Mouse (Mus musculus) forelimb bud, embryonic 11.5 days (tissue): ENCODE data around the gene Micall2.
"Not testable (repeated sequence)": the region's sequence is repeated elsewhere in the genome, so short reads cannot be mapped to it uniquely, and the experiment has no call there.

Experiments used
- DNase-seq: peaks from one replicate; pipeline ENCODE4 v3.0.0-alpha.2; 2012; ENCODE audit warnings: low read depth, low spot score

Gene Micall2

GRCm38 (mm10) chr5:139730712-139731486, 5.2 kb downstream of the Micall2 start:
- DNase-seq = peak; percentile 35

DNA sequence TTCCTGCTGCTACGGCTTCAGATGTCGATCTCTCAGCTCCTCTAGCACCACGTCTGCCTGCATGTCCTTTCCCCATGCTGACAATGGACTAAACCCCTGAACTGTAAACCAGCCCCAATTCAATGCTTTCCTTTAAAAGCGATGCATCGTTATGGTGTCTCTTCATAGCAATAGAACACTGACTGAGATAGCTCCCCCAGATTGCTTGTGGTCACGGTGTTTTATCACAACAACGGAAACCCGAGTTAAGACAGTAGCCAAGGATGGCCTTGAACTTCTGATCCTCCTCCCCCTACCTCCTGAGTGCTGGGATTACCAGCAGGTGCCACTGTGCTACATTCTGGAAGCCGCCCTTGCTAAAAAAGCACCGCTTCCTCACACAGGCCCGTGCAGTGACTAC, 8.9 kb downstream of the Micall2 start:
- DNase-seq = no peak

DNA sequence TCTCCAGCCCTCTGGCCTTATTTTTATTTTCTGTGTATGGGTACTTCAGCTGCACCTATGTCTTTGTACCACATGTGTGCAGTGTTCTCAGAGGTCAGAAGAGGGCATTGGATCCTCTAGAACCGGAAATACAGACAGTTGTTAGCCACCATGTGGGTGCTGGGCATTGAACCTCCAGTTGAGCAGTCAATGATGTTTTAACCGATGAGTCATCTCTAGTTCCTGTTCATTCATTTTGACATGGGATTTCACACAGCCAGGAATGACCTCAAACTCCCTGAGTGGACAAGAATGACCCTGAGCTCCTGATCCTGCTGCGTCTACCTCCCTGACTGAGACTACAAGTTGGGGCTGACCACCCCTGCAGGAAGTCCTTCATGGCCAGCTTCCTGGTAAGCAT, 9.9 kb downstream of the Micall2 start:
- DNase-seq = no peak

DNA sequence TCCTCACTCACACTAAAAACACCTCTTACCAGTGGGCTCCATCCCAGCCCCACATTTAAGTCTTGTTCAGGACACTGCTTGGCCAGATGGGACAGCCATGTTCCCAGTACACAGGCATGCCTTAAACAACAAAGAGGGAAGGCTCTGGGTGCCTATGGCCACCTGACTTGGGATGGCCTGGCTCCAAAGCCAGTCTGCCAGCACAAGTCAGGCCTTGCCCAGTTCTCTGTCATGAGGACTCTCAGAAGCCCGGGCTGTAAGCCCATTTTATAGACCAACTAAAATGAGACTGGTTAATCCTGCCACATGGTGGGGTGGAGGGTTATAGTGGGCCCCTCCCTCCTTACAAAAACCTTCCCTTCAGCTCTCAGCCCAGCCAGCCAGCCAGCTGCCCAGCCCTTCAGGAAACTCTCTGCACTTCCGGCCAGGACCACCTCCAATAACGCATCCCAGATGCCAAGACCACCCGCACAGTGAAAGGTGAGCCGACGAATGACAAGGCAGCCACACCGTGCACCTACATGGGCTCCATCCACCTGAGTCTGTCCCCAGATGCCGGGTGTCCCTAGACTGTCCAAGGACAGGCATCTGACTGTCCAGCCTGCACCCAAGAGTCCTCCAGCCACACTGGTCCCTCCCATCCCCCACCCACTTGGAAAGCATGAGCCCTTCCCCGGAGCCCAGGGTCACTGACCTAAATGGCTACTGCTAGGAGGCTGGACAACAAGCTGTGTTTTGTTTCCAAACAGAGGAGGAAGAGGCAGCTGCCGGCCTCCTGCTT, 11.6 kb downstream of the Micall2 start:
- DNase-seq = peak; percentile 82

GRCm38 (mm10) chr5:139723113-139723512, 13.0 kb downstream of the Micall2 start:
- DNase-seq = no peak

DNA sequence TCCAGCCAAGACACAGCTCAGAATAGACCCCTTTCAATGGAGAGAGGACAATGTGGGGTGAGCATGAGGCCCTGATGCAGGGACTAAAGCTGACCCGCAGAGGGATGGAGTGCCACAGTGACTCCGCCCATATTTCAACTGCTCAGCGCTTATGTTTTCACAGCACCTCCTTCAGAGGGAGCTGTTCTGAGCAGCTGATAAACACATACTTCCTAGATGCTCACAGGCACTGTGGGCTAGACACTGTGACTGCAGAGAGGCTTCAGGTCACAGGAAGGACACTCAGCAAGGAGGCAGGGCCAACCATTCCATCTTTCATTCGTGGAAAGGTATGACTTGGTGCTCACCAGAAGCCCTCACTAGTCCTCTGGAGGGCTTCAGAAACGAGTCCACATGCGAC, 13.4 kb downstream of the Micall2 start:
- DNase-seq = no peak

DNA sequence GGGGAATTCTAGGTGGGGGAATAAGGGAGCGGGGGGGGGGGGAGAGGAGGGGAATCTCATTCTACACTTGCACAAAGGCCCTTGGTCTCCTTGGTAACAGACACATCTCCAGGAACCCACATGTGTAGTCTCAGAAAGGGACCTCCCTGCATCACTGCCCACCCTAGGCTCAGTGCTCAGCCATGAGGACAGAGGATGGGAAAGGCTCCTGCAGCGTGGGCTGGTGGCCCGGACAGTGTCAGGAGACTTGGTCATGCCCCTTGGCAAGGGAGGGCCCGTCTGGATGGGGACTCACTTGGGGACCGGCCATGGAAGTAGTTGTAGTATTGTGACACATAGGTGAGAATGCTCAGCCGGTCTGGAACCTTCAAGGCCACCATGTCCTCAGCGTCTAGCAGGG, 17.2 kb downstream of the Micall2 start:
- no peak for DNase-seq

DNA sequence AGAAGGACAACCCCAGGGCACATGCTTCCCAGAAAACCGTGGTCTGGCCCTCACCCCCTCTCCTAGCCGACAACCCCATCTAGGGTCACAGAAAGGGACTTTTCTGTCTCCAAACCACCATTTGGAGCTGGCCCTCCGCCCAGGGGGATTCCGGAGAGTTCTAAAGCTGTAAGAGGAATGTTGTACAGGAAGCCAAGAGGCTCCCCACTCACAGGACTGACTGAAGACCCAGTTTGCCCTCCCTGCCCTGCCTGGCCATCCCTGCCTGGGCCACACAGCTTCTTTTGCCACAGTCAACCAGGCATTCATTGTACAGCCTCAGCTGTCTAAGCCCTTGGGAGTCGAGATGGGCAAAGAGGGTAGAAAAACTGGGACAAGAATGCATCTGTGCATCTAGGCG, 17.6 kb downstream of the Micall2 start:
- DNase-seq = no peak

DNA sequence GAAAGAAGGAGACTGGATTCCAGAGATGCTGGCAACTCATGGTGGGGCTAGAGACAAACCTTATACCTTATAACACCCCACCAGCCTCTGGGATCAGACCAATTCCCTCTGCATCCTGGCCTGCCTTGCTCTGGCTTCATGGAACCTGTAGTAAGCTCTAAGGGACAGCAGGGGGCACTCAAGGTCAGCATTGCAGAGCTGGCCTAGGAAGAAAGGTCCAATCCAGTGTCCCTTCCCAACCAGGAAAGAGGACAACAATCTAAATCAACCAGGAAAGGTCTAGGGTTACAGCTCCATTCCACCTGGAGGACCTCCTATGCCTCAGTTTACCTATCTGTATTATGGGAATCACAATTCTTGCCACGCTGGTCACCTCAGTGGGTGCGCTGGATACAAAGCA, 18.4 kb downstream of the Micall2 start:
- peak; percentile 69 for DNase-seq

- DNase-seq = no peak
These were observed 29.6 kb downstream of the Micall2 start for GRCm38 (mm10) chr5:139706496-139706895.

GRCm38 (mm10) chr5:139702905-139703304, 33.2 kb downstream of the Micall2 start:
- peak; percentile 25 for DNase-seq

GRCm38 (mm10) chr5:139702236-139702635, 33.9 kb downstream of the Micall2 start:
- DNase-seq = no peak

- no peak for DNase-seq
These were observed 39.2 kb downstream of the Micall2 start for GRCm38 (mm10) chr5:139696954-139697353.

DNA sequence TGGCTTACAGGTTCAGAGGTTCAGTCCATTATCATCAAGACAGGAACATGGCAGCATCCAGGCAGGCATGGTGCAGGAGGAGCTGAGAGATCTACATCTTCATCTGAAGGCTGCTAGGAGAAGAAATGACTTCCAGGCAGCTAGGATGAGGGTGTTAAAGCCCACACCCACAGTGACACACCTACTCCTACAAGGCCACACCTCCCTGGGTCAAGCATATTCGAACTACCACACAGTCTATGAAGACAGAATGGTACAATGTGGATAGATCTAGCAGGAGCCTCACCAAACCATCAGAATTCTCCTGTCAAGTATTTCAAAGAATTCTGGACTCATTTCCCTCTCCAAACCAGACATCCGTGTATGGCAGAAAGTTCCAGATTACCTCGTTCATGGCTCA, 40.3 kb downstream of the Micall2 start:
- DNase-seq = not testable (repeated sequence)

DNA sequence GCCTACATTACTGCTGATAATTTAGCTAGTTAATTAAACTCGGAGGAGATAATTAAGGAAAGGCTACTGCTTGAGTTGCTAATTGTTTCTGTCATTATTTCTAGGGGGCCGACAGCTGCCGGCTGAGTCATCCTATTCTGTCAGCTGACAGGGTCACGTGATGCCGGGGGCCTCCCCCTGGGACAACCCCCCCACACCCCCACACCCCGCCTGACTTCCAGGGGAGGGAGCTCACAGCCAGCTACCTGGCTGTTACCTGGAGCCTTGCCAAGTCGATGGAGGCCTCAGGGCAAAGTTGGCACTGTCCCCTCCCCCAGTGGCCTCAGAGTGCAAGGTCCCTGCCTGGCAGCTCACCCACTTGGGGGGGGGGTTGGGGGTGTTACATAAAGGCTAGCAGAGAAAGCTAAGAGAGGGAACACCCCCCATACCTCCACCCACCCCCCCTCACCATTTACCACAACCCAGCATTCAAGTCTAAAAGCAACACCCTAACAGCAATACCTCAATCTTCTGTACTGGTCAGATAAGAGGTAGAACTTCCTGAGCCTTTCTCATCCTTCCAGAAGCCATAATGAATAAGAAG, 41.1 kb downstream of the Micall2 start:
- no peak for DNase-seq

DNA sequence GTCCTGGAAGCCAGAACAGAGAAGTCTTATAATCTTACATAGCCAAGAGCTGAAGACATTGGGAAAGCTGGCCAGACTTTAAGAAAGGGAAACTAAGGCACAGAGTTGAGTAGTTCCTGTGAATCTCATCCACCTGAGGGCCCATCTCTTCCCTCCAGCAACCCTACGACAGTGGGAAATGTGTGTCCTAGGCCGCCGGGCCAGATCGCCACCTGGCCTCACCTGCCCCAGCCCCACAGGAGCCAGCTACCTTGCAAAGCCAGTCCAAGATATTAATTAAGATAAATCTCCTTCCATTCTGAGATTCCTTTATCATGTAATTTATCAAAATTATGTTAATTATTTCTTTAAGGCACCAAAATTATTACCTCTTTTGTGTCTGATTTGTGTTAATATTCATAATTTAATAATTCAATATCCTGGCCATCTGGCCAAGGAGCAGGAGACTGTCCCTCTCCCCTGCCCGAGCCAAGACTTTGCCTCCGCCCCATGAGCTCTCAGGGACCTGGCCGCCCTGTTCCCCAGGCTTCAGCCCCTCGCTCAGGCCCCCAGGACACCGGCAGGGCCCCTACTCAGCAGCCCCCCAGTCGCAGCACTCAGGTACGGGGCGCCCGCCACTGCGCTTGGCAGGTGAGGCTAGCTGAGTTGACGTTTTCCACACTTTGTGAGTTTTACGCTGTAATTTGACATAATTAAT, 41.7 kb downstream of the Micall2 start:
- no peak for DNase-seq

GRCm38 (mm10) chr5:139690791-139691190, 45.3 kb downstream of the Micall2 start:
- DNase-seq = no peak

- no peak for DNase-seq
These were observed 47.8 kb downstream of the Micall2 start for GRCm38 (mm10) chr5:139688356-139688755.

GRCm38 (mm10) chr5:139687646-139688045, 48.5 kb downstream of the Micall2 start:
- DNase-seq = peak; percentile 63

- DNase-seq = peak; percentile 68
These were observed 49.4 kb downstream of the Micall2 start for GRCm38 (mm10) chr5:139686530-139687249.

DNA sequence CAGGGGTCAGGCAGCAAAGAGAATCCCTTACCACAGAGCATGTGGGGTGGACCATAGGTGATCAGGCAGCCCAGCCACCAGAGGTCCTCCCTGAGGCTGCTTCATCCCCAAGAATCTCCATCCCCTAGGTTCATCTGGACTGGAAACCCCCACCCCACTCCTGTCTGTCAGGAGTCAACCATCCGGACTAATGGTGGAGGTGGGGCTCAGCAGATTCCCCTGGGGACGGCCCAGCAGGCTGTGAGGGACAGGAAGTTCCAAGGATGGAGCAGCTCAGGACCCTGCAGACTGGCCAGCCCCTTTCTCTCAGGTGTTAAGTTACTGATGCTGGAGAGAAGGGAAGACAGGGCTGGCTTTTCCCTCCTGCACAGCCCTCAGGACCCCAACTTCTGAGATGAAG, 52.9 kb downstream of the Micall2 start:
- DNase-seq = no peak
